Mouse (Mus musculus) heart, embryonic 13.5 days (tissue): ENCODE measurements at regions not wholly inside any gene's neighbourhood (a gene's known extent, or its start where the extent isn't known, plus 50 kb on each side); places are given as distances from the start of the nearest gene placed in this dataset.

ENCODE experiments used
- ATAC-seq: fragments of 200-750 bp; cut with Nextera tagmentation; 2 replicates; pipeline ENCODE4 v1.8.0; 2017; ENCODE audit warnings: moderate TSS enrichment; ENCODE audit not compliant: insufficient number of reproducible peaks, low FRiP score, low TSS enrichment; ENCODE audit errors: extremely low read depth
- H3K27ac ChIP-seq: fragments of 300-500 bp; sonication (generic); replicated peaks from 2 replicates; pipeline ENCODE4 v1.5.1; 2015; ENCODE audit warnings: moderate library complexity, mild to moderate bottlenecking, inconsistent platforms
- H3K27me3 ChIP-seq: fragments of 300-500 bp; sonication (generic); replicated peaks from 2 replicates; pipeline ENCODE4 v1.6.1; 2015; ENCODE audit warnings: mild to moderate bottlenecking, inconsistent platforms
- H3K36me3 ChIP-seq: fragments of 300-500 bp; sonication (generic); 2 replicates; pipeline ENCODE4 v1.6.1; 2015; ENCODE audit warnings: mild to moderate bottlenecking, inconsistent platforms
- H3K4me1 ChIP-seq: fragments of 300-500 bp; sonication (generic); 2 replicates; pipeline ENCODE4 v1.6.1; 2015; ENCODE audit warnings: inconsistent platforms
- H3K4me2 ChIP-seq: fragments of 300-500 bp; sonication (generic); 2 replicates; pipeline ENCODE4 v1.6.1; 2015; ENCODE audit warnings: inconsistent platforms, mild to moderate bottlenecking, moderate library complexity
- H3K4me3 ChIP-seq: fragments of 300-500 bp; sonication (generic); 2 replicates; pipeline ENCODE4 v1.5.1; 2015; ENCODE audit warnings: moderate library complexity, mild to moderate bottlenecking, inconsistent platforms
- H3K9ac ChIP-seq: fragments of 300-500 bp; sonication (generic); 2 replicates; pipeline ENCODE4 v1.6.1; 2015; ENCODE audit warnings: inconsistent platforms, mild to moderate bottlenecking, moderate library complexity
- H3K9me3 ChIP-seq: fragments of 300-500 bp; sonication (generic); 2 replicates; pipeline ENCODE4 v1.6.1; 2016; ENCODE audit warnings: inconsistent platforms
- WGBS: fragments of 180-500 bp; shearing (Covaris S2); methylation state at CpG from one replicate; pipeline ENCODE4 v1.1.7; 2015; ENCODE audit warnings: mixed read lengths; 5-methylcytosine and 5-hydroxymethylcytosine counted together

- Histone ChIP-seq H3K4me1 (peaks cover 59% of the 10 kb centered on the region), H3K9ac (peak overlapping the region; percentile 67), H3K4me3 (no peak overlapping the region), H3K27me3 (no peaks in the 10 kb centered on the region), H3K9me3 (no peaks in the 10 kb centered on the region), H3K4me2 (peak overlapping the region; percentile 50), H3K27ac (peak overlapping the region; percentile 86), H3K36me3 (no peaks in the 10 kb centered on the region)
- WGBS, result 21% methylated on average over 15 of the region's 15 CpGs
- ATAC-seq, result no peak
These were observed 58.7 kb upstream of the Pmepa1 start for GRCm38 (mm10) chr2:173334856-173335595.

DNA sequence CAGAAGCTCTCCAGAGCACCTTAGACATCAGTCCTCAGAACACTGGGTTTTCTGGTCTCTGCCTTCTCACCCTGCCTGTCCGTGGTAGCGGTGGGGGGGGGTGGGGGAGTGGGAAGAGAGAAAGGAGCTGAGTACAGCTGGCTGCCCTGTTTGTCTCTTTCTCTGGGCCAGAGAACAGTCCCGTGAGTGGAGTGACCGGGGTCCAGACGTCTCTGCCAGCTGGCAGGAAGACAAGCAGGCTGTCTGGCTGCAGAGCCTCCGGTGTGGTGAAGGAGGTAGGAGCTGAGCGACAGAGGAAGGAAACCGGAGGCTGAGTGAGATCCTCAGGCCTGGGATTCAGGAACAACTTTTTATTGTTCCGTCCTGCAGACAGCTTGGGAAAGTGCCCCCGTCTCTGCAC, 59.5 kb upstream of the Pmepa1 start:
- peaks cover 67% of the 10 kb centered on the region for H3K4me1 ChIP-seq
- ATAC-seq, result peak; percentile 58
- 7% methylated on average over 10 of the region's 10 CpGs for WGBS

DNA sequence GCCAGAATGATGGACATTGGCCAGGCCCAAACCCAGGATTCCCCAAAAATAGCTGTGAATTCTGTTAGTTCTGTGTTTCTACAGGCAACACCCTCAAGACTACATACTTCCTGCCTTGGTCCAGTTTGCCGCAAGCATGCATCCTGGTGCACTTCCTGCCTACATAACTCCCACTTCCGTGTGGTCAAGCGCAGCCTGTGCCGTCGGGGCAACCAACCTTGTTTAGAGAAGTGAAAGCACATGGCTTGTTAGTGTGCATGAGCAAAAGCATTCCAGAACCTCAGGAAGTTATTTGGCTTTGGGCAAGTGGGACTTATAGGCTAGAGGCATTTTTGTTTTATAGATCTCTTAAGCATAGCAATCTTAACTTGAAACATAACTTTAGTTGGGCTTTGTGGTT, 61.3 kb upstream of the Pmepa1 start:
- Histone ChIP-seq H3K36me3 (no peaks in the 10 kb centered on the region), H3K27me3 (peaks cover 9% of the 10 kb centered on the region), H3K4me1 (peaks cover 72% of the 10 kb centered on the region), H3K4me2 (no peak overlapping the region), H3K9me3 (no peaks in the 10 kb centered on the region), H3K9ac (no peak overlapping the region), H3K27ac (0 out of 2 replicates have a peak overlapping the region, but pooled peaks have one; percentile 86), H3K4me3 (no peak overlapping the region)
- whole genome bisulfite sequencing, result 72% methylated on average over 5 of the region's 5 CpGs
- ATAC-seq, result no peak

More for the DNA sequence above, 59.5 kb upstream of the Pmepa1 start:
- H3K36me3 ChIP-seq, result no peaks in the 10 kb centered on the region
- H3K27me3 ChIP-seq, result peaks cover 3% of the 10 kb centered on the region
- H3K9me3 ChIP-seq, result no peaks in the 10 kb centered on the region
- peak overlapping the region; percentile 67 for H3K9ac ChIP-seq
- H3K27ac ChIP-seq, result peak overlapping the region; percentile 86
- no peak overlapping the region for H3K4me3 ChIP-seq
- peak overlapping the region; percentile 50 for H3K4me2 ChIP-seq

DNA sequence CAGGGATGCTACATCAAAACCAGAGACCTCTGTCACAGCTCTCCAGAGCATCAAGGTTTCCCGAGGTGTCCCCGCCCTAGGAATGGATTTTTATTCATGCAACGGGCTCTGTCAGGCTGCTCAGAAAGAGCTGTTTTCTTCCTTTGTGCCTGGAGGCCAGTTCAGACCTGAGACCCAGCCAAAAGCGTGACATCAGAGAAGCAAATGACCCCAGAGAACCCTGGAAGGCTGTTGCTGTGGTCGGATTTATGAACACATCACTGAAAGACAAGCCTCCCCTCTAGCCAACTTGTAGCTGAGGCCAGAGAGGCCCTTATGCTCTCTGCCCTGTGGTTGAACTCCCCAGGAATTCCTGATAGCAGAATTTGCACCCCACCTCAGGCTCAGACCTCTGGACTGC, 62.3 kb upstream of the Pmepa1 start:
- WGBS, result 37% methylated on average over 5 of the region's 5 CpGs
- Histone ChIP-seq H3K27ac (peak overlapping the region; percentile 77), H3K36me3 (no peaks in the 10 kb centered on the region), H3K4me2 (no peak overlapping the region), H3K9me3 (no peaks in the 10 kb centered on the region), H3K4me1 (peaks cover 81% of the 10 kb centered on the region), H3K9ac (peak overlapping the region; percentile 33), H3K4me3 (no peak overlapping the region), H3K27me3 (peaks cover 9% of the 10 kb centered on the region)
- peak; percentile 17; the same call in 1 of the 2 replicates for ATAC-seq

GRCm38 (mm10) chr2:173339211-173339610, 62.9 kb upstream of the Pmepa1 start:
- H3K9ac ChIP-seq, result peak overlapping the region; percentile 15; the same call in 1 of the 2 replicates
- ATAC-seq, result no peak
- WGBS, result 53% methylated on average over 3 of the region's 3 CpGs
- H3K4me3 ChIP-seq, result no peak overlapping the region
- H3K4me2 ChIP-seq, result no peak overlapping the region
- peaks cover 4% of the 10 kb centered on the region for H3K9me3 ChIP-seq
- peaks cover 9% of the 10 kb centered on the region for H3K27me3 ChIP-seq
- H3K36me3 ChIP-seq, result no peaks in the 10 kb centered on the region
- H3K4me1 ChIP-seq, result peaks cover 75% of the 10 kb centered on the region
- H3K27ac ChIP-seq, result peak overlapping the region; percentile 77

- Histone ChIP-seq H3K9me3 (peaks cover 8% of the 10 kb centered on the region), H3K27me3 (peaks cover 9% of the 10 kb centered on the region), H3K4me2 (peak overlapping the region; percentile 66), H3K36me3 (no peaks in the 10 kb centered on the region), H3K27ac (peak overlapping the region; percentile 77), H3K9ac (peak overlapping the region; percentile 61), H3K4me1 (peaks cover 66% of the 10 kb centered on the region), H3K4me3 (peak overlapping the region; percentile 35)
- peak; percentile 9; the same call in 1 of the 2 replicates for ATAC-seq
- 5% methylated on average over 26 of the region's 26 CpGs for WGBS
These were observed 63.8 kb upstream of the Pmepa1 start for GRCm38 (mm10) chr2:173340044-173340601.

GRCm38 (mm10) chr2:173342605-173343260, 66.4 kb upstream of the Pmepa1 start:
- Histone ChIP-seq H3K4me1 (peaks cover 50% of the 10 kb centered on the region), H3K36me3 (no peaks in the 10 kb centered on the region), H3K4me3 (no peak overlapping the region), H3K9me3 (peaks cover 8% of the 10 kb centered on the region), H3K4me2 (no peak overlapping the region), H3K27me3 (peaks cover 9% of the 10 kb centered on the region), H3K9ac (peak overlapping the region; percentile 42), H3K27ac (peak overlapping the region; percentile 13; the same call in 1 of the 2 replicates)
- no peak for ATAC-seq
- WGBS, result 47% methylated on average over 16 of the region's 16 CpGs

GRCm38 (mm10) chr2:173343665-173344064, 67.3 kb upstream of the Pmepa1 start:
- Histone ChIP-seq H3K4me2 (no peak overlapping the region), H3K27me3 (peaks cover 9% of the 10 kb centered on the region), H3K4me3 (no peak overlapping the region), H3K9ac (no peak overlapping the region), H3K9me3 (peaks cover 8% of the 10 kb centered on the region), H3K27ac (no peak overlapping the region), H3K36me3 (no peaks in the 10 kb centered on the region), H3K4me1 (peaks cover 46% of the 10 kb centered on the region)
- 77% methylated on average over 2 of the region's 2 CpGs for WGBS
- ATAC-seq, result no peak

- H3K9me3 ChIP-seq, result peaks cover 8% of the 10 kb centered on the region
- H3K27me3 ChIP-seq, result peaks cover 9% of the 10 kb centered on the region
- H3K27ac ChIP-seq, result no peak overlapping the region
- no peak for ATAC-seq
- 82% methylated on average over 5 of the region's 5 CpGs for WGBS
- H3K4me2 ChIP-seq, result no peak overlapping the region
- H3K4me1 ChIP-seq, result peaks cover 42% of the 10 kb centered on the region
- H3K36me3 ChIP-seq, result no peaks in the 10 kb centered on the region
- no peak overlapping the region for H3K9ac ChIP-seq
- no peak overlapping the region for H3K4me3 ChIP-seq
These were observed 67.9 kb upstream of the Pmepa1 start for GRCm38 (mm10) chr2:173344221-173344620.

DNA sequence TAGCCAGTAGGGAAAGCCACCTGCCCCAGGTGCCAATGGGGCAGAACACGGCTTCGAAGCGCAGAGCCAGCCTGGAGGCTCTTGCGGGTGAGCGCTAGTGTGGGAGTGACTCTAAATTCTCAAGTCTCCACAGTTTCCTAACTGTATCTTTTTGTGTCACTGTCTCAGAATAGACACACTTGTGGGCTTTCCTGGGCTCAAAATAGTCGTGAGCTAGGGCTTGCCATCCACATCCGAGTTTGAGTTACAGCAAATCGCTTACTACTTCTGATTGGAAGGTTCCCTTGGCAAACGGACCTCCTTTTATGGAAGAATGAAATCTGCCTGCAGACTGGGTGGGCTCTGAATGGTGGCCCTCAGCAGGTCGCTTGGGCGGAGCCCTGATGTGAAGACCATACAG, 71.0 kb upstream of the Pmepa1 start:
- Histone ChIP-seq H3K4me1 (peaks cover 53% of the 10 kb centered on the region), H3K9ac (no peak overlapping the region), H3K4me2 (no peak overlapping the region), H3K9me3 (peaks cover 8% of the 10 kb centered on the region), H3K4me3 (no peak overlapping the region), H3K27me3 (no peaks in the 10 kb centered on the region), H3K27ac (no peak overlapping the region), H3K36me3 (no peaks in the 10 kb centered on the region)
- ATAC-seq, result no peak
- WGBS, result 59% methylated on average over 11 of the region's 11 CpGs

DNA sequence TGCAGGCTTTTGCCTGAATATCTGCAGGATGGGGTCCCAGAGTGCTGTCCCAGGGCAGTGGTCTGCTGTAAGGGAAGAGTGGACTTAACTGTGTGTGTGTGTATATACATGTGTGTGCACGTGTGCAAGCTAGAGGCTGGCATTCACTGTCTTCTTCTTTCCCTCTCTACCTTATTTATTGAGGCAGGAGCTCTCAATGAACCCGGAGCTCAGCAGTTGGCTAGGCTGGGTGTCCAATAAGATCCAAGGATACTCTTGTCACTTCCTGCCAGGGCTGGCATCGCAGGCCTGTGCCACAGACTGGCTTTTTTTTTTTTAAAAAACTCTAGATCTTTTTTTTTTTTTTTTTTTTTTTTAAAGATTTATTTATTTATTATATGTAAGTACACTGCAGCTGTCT, 72.4 kb upstream of the Pmepa1 start:
- Histone ChIP-seq H3K27me3 (no peaks in the 10 kb centered on the region), H3K36me3 (no peaks in the 10 kb centered on the region), H3K9me3 (peaks cover 8% of the 10 kb centered on the region), H3K4me3 (no peak overlapping the region), H3K4me2 (no peak overlapping the region), H3K9ac (no peak overlapping the region), H3K4me1 (peaks cover 53% of the 10 kb centered on the region), H3K27ac (no peak overlapping the region)
- ATAC-seq, result no peak
- WGBS, result 78% methylated on average over 3 of the region's 3 CpGs
